Mouse (Mus musculus) mesoderm, embryonic 11.5 days (tissue): Measurements from ENCODE around the gene Myof.

Source experiments
- DNase-seq: peaks from one replicate; pipeline ENCODE4 v3.0.0-alpha.2; 2012; ENCODE audit warnings: low read depth, low spot score

Gene Myof

DNA sequence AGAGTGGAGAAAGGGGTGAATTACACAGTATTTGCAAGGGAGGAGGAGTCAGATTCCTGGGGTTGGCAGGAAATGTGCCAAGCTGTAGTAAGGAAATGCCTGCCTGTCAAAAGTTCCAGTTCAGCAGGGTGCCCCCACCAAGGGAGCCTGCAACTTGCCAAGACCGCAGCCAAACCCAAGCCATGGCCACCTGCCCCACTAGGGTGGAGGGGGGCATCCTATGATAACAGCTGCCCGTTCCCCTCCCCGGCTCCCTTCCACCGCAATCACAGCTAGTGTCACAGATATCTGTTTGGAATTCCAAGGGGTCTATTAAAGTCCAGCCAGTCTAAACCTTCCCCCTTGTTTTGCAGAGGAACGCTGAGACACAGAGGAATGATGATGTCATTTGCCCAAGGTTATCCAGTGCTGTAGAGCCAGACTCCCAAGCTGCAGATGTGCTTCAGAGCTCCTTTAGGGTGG, 1.1 kb downstream of the Myof start:
- no peak for DNase-seq

DNA sequence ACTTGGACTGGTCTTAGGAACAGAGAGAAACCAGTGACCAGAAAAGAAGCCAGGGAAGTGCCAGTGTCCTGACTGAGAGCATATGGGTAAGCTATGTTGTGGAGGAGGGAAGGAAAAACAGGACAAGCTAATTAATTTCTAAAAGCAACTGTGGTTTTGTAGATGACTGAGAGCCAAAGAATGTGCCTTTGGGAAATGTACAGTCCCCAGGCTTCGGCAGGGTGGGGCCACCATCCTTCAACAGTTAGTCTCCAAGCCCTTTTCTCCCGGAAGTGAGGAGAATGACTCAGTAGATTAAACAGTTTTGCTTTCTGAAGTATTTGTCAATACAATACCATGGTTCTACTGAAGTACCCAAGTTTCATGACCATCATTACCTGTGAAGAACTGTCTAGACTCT, 5.1 kb downstream of the Myof start:
- DNase-seq: no peak

DNA sequence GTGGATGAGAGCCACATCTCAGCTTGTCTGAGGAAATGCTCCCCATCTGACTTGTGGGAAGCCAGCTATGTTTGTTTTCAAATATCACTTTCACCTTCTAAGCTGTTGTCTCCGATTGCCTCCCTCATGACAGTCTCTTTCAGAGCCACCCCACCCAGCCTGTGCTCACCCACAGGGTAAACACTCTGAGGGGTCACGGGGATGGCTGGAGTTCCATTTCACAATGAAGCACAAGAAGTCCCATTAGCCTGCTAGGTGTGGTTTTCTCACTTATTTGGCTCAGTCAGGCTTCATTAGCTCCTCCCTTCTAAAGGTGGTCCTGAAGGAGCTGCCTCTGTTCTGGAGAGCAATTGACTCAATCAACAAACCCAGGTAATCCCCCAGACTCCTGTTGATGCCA, 7.6 kb downstream of the Myof start:
- DNase-seq: no peak

DNA sequence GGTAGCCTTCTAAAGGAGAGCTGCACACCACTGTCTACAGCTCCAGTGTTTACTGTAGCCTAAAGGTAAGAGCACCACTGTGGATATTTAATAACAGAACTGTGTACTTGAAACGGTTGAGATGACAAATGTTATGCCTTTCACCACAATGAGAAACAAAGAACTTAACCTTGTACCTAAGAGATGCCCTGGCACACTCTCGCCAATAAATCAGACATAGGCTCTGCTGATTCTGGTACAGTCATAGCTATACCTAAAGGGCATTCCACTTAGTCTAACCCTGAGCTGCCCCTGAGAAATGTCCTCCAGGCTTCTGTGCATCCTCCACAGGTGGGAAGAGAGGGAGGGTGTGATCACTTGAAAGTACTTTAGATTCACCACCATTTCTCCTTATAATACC, 8.7 kb downstream of the Myof start:
- DNase-seq: no peak

DNA sequence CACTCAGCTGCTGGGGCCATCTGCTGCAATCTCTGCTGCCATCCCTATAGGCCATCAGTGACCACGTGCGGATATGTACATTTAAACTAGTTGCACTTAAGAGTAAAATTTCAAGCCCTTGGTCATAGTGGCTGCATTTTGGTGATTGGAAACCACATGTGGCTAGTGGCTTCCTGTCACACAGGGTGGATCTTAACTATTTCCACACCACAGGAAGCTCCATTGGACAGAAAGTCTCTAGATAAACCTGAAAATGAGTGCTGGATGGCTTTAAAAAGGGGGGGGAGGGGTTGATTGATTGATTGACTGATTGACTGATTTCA, 9.7 kb downstream of the Myof start:
- DNase-seq: no peak

DNA sequence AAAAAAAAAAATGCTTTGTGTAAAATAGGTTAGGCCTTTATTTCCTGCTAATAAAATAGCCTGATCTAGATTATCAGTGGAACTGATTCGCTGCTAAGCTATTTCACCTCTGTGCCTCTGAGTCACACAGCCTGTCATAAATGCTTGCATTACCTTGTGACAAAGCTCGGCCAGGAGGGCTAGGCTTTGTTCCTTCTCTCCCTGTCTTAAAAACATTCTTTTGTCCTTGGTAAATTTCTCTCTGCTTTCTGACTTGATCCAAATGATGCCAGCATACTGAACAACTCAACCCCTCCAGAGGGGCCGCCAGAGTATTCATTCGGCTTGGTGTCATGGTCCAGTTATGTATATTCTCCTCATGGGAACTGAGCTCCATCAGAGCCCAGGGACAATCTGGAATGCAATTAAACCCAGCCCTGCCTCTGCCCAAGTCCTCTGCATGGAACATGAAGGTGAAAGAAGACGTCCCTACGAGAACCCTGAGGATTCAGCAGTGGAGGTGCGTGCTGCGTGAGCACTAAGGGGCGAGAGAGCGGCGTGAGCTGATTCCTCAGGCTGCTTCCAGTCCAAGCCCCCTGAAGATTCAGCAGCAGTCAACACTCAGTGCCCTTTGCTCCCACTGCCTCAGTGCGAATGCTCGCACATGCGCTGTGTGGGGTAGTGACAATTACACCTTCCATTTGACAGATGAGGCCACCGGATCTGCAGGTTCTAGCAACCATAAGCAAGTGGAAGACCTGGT, 10.2 kb downstream of the Myof start:
- no peak for DNase-seq

DNA sequence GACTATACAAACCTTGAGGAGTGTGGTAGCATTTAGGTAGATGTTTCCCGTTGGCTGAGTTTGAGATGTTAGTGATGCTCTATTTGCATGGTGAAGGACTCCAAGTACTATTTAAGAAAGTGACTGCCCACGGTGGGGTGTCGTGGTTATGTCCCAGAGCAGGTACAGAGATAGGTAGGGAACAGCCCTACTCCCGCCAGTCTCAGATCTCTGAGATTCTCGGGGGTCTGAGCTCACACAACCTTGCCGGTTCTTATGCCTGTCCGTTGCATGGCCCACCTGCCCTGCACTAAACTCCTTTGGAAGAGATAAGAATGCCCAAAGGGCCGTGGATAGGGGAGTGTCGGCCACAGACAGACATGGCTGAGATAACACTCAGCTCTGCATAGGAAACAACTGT, 12.2 kb downstream of the Myof start:
- DNase-seq: no peak

DNA sequence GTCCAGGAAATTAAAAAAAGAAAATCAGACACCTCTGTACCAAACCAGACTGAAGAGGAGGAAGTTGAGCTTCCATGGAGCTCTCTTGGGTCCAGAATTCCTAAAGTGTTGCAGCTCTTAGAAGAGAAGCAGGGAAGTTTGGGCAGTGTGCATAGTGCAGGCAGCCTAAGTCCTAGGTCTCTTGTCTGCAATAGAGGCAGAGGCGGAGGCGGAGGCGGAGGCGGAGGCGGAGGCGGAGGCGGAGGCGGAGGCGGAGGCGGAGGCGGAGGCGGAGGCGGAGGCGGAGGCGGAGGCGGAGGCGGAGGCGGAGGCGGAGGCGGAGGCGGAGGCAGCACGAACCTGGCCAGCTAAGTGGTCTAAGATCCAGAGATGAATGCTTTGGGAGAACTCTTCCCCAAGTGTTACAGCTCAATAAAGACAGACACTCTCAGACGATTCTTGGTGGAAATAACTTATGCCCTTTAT, 12.7 kb downstream of the Myof start:
- no peak for DNase-seq

DNA sequence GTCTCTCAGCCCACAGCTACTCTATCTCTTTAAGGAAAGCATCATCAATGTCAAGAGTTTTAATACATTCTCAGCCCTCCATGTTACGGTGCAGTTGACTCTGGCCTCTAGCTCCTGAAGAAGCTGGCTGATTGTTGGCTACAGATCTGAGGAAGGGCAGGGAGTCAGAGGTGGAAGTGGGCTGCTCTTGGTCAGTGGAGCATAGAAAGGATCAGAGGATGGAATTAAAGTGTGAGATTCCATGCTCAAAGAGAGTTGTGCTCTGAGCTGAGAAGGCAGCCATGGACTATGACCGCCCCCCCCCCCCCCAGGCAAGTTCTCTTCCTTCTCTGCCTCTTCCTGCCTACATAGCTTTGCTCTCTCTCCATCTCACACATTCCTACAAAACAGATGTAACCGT, 13.5 kb downstream of the Myof start:
- DNase-seq: no peak

DNA sequence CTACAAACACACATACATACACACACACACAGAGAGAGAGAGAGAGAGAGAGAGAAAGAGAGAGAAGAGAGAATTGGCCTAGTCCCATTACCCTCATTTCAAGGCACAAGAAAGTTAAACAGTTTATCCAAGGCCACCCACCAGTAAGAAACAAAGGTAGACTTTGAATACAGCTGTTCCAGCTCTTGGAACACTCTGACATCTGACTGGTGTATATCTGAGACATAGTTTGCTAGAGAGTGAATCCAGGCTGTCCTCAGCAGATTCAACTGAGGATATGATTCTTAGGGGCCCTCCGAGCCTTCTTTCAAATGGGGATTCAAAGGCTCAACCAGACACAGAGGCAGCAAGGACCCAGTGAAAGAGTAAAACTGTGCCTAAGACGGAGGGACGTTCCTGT, 14.1 kb downstream of the Myof start:
- no peak for DNase-seq

DNA sequence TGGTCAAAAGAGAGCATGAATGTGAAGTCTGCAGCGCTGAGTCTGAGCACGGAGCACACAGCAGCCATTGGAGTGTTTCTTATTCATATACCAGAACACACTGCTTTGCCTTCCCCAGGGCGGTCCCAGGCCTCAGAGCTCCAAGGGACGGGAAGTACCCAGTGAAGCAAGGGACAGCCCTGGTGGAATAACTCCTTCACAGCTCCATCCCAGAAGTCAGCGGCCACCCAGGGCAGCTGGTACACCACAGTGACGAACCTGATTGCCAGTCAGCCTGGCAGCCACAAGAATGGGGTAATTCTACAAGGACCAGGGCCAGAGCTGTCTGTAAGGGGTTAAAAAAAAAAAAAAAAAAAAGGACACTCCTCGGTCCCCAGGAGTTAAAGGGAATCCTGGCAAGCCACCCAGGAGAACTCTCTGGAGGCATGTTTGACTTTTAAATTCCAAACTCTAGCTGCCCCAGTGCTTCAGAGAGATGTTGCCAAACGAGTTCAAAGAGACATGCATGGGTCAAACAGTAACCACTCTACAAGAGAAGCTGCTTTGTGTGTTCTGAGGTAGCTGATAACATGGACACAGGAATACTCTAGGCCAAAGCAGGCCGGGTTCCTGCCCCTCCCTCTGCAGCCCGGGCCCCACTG, 15.4 kb downstream of the Myof start:
- no peak for DNase-seq

DNA sequence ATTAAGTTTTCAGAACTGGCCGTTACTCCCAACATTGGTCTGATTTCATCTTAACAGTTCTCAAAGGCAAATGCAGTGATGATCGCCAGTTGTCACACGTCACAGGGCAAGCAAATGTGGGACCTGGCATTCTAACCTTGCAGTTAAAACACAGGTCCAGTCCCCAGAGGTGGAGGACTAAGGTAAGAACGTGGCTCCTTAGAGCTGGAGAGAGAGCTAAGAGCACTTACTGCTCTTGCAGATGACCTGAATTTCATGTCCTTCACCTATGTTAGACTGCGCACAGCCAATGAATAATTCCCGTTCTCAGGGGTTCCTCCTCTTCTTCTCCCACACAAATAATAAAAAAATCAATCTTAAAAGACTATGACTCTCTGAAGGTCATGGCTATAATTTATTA, 16.0 kb downstream of the Myof start:
- no peak for DNase-seq

DNA sequence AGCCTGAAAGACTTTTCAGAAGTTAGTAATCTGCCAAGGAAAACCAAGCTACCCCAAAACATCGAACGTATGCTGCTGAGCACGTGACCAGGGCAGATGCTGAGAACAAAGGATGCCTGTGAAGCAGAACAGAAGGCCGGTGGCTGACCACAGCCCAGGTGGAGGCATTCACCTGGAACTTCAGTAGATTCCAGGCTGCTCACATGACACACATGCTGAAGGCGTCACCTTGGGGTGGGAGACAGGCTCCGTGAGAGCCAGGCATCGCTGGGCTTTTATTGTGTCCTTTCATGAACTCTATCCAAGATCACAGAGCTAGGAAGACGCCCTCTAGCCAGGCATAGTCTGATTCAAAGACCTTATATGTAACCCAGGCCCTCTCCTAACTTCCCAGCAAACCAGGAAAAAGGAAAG, 17.2 kb downstream of the Myof start:
- DNase-seq: no peak

DNA sequence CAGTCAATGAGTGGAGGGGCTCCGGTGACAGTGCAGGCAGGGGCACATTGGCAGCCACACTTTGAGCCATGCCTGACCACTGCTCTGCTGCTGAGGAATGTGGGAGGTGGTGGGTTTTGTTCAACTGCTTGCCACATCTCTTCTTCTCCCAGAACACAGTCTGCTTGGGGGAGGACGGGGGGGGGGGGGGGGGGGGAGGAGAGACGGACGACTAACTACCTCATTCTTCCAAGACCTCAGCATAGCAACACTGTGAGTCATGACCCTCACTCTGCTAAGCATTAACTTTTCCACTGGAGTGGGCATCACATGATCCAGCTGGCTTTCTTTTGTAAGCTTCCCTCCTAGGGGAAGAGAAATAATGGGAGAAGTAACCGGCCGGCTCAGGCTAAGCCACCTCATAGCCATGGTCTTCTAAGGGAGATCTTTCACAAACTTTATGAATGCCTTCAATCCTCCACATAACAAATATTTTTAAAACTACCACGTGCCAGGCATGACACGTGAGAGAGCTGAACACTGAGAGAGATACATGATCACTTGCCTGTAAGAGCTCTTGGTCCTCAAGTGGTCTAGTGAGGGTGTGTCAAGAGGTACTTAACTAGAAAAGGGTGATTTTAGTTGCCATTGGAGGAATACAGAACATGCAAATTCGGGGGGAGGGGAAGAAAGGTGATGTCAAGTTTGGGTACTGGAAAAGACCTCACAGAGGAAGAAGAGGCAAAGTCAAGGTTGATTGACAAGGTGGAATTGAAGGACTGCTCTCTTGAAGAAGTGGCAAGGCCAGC, 17.9 kb downstream of the Myof start:
- DNase-seq: peak; percentile 30

DNA sequence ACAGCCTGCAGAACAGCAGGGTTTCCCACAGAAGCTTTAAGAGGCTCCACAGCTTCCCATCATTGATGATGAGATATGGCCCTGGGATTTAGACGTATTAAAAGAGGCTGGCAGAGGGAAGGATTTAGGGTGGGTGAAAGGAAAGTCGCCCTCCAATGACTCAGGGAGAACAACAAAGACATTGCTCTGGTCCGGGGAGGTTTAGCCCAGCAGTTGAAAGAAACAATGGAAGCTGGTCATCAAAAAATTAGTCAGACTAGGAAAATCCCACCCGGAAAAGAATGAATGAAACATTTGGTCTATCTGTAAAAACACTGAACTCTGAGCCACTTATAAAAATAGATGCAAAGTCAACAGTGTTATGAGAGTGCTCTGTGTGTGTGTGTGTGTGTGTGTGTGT, 19.8 kb downstream of the Myof start:
- no peak for DNase-seq

DNA sequence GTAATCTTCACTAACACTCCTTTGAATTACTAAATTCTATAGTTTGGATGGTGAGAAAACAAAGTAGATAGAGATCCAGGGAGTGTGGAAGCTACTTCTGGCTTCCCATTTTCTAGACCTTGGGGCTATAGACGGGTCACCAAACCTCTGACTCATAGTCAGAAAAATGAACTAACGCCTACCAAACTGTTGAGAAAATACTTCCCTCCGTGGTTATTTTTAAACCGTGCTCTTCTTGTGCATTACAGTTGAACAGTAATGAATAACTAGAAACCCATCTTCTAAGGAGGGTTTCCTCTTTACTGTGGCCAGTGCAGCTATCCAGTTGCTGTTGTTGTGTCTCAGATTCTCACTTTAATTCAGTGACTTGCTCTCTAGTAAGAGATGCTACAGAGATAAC, 20.7 kb downstream of the Myof start:
- no peak for DNase-seq

DNA sequence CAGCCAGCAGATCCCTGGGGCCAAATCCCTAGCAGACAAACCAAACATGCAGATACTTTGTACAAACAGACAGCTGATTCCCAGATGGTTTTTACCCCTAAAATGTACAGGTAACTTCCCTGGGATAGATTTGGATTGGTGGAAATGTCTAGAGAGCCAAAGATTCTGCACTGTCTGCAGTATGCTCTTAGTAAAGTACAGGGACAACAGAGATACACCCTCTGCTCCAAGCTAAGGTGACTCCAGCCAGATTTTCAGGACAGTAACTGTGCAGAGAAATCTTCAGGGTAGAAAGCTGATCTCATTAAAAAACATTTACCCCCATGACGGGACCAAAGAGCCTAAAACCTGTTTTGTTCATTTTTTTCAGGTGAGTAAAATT, 27.5 kb downstream of the Myof start:
- no peak for DNase-seq

DNA sequence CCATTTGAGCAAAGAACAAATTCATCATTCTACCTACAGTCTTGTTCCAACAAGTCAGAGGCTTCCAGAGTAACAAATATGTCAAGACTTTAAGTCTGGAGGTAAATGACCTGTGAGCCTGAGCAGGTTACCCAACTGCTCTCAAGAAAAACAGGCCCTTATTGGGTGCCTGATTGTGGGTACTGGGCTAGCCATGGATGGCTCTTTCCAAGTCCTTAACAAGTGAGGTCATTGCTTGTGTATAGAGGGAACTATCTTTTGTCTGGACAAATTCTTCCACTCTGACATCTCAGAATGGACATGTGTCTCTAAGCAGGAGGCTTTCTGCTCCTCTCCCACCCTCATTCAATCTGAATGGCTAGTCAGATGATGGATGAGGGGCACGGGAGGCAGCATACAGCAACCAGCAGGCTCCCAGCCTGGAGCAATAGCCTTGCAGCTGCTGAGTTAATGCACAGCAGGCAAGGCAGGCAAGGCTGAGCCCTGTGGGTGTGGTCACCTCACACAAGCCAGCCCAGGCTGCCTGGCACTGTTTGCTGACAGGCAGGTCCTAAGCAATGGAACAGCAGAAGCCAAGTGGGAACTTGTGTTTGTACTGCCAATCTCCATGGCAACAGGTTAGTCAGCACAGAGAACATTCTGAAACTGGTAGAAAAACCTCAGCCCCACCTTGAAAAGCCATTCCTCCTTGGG, 28.1 kb downstream of the Myof start:
- DNase-seq: peak; percentile 83

DNA sequence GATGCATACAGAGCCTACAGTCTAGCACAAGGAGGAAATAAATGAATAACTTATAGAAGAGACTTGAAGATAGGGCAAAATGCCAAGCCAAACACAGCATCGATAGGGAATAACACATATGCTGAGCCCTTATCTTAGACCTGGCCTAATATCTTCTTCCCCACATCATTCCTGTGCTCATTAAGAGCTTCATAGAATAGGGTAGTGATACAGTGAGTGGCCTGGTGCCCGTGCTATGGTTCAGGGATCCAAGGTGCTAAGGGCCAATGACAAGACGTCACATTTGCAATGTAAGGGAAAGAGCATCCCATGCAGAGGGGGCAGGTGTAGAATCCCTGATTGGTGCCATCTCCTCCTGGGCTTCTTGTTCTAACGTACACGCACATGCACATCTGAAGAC, 28.9 kb downstream of the Myof start:
- DNase-seq: no peak

DNA sequence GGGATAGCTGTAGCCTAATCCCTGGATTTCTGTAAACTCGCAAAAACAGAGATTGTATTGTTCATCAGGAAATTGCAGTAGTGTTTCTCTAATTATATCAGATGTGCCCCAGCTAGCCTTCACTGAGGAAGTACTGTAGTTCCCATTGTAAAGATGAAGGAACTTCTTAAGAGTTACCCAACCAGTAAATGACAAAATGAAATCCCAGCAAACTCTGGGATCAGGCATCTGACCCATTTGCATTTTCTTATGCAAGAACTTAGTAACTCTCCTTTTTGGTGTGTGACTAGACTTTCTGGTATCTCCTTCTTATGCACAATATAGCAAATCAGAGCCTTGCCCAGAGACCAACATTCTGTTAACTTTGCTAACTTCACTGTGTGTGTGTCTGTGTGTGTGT, 32.0 kb downstream of the Myof start:
- no peak for DNase-seq

DNA sequence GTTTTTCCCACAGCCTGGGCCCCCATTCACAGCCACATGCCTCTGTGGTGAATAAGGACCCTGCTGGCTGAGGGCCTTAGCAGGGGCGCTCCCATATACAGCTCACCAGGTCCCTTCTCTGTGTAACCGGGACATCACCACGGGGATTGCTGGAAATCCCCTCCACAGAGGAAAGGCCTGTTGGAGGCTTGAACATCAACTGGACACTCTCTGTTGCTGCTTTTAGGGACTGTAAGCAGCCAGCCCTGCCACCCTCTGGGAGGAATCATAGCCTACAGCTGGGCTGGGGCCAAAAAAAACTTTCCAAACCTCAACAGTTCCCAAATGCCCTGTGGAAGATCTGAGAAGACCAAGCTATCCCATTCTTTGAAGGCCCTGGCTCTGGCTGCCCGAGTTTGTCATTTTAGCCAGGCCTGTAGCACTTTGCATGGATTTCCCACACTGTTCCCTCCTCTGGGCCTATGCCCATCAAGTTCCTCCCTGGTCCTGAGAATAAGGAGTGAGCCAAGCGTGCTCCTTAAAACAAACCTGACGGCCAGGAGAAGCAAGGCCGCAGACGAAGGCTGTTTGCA, 38.5 kb downstream of the Myof start:
- DNase-seq: no peak
